Mouse (Mus musculus): ENCODE results near the gene Olfr902. TPM values are rescaled to one million over a fixed set of nuclear protein-coding genes. Genes with fewer than 3 reads are reported as not detected.

Gene Olfr902
- polyA plus RNA-seq, 1 experiment from 2014 or later, result not detected

DNA sequence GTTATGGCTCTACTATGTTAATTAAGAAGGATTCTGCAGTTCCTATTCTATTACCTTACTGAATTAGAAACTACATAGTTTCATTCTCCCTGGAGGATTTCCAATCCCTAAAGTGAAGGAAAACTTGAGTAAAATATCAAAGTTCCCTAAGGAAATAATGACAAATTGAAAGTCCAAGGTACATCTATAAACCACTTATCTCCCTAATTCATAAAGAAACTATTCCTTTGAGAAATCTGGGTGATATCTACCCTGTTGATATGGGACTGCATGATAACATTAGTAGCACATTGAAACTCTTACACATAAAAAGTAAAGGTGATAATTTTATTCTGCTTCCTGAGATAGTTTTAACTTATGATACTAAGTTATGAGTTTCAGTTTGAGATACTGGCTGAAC is 23.4 kb downstream of the Olfr902 start, which contains the start of gene Olfr905:
Olfr905 (plus strand) TSS at position 301 of the 400 bp plus-strand sequence.
- no peak within 1 kb of the TSS for H3K4me3 ChIP-seq (ENCODE audit: low read depth, low read length)
- no peaks in the 10 kb centered on the region for H3K36me3 ChIP-seq (ENCODE audit: insufficient read depth)
- ATAC-seq (ENCODE audit: insufficient read depth) (no peak), DNase-seq (no peak)
- no peak within 1 kb of the TSS for H3K27ac ChIP-seq (ENCODE audit: low read depth)
- no peak for TF ChIP-seq CTCF (IDR thresholded peaks at IDR 0.05; ENCODE audit: low read depth)
- no peak within 1 kb of the TSS for H3K4me2 ChIP-seq
- no peak within 1 kb of the TSS for H3K9ac ChIP-seq
- H3K4me1 ChIP-seq (ENCODE audit: insufficient read depth), result no peaks in the 10 kb centered on the region
- no peaks in the 10 kb centered on the region for H3K9me3 ChIP-seq (ENCODE audit: low read depth, low read length)
- no peaks in the 10 kb centered on the region for H3K27me3 ChIP-seq (ENCODE audit: insufficient read depth, low read length)

DNA sequence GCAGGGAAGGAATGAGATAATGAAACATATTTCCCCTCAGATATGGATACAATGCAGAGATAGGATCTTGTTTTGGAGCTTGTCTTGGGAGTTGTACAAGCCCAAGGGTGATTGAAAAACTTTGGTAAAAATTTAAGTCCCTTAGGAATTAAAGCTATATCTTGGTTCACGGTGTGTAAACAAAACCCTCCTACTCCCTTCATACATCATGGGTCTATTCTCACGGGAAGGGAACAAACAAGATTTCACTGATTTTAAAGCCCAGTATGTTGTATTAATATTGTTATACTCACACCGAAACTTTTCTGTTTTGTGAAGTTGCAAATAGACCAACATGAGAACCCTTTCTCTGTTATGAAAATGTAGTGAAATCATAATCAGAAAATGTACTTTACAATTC is 39.3 kb downstream of the Olfr902 start, which contains the start of gene Olfr906:
Olfr906 (plus strand) TSS at position 301 of the 400 bp plus-strand sequence.
- DNase-seq (no peak), ATAC-seq (ENCODE audit: insufficient read depth) (no peak)
- no peak for TF ChIP-seq CTCF (IDR thresholded peaks at IDR 0.05; ENCODE audit: low read depth)
- no peak within 1 kb of the TSS for H3K9ac ChIP-seq
- H3K27ac ChIP-seq (ENCODE audit: low read depth), result no peak within 1 kb of the TSS
- 81% methylated on average over 3 of the region's 3 CpGs for WGBS
- no peak within 1 kb of the TSS for H3K4me3 ChIP-seq (ENCODE audit: low read depth, low read length)
- H3K4me2 ChIP-seq, result no peak within 1 kb of the TSS
- H3K36me3 ChIP-seq (ENCODE audit: insufficient read depth), result no peaks in the 10 kb centered on the region
- no peaks in the 10 kb centered on the region for H3K27me3 ChIP-seq (ENCODE audit: insufficient read depth, low read length)
- H3K4me1 ChIP-seq (ENCODE audit: insufficient read depth), result no peaks in the 10 kb centered on the region
- H3K9me3 ChIP-seq (ENCODE audit: low read depth, low read length), result no peaks in the 10 kb centered on the region

DNA sequence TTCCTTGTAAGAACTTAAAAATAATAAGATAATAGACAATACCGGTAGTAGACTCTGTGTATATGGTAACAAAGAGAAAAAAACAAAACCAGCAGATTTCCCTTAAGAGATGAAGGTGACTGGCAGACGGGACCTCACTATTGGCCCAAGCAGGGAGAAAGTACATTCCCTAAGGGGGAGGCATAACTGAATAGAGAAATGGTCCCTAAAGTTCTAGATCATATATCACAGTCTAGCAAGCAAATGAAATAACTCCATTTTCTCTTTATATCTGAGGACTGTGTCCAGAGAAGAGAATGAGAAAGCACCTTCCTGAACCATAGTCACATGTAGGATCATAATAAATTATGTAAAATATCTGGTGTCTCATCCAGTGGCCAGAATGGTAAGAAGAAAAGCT is 48.0 kb downstream of the Olfr902 start, which contains the start of gene Olfr907:
Olfr907 (plus strand) TSS at position 301 of the 400 bp plus-strand sequence.
- ATAC-seq (ENCODE audit: insufficient read depth), result no peak
- H3K27me3 ChIP-seq (ENCODE audit: insufficient read depth, low read length), result no peaks in the 10 kb centered on the region
- WGBS, result 80% methylated on average over 2 of the region's 2 CpGs

More for the DNA sequence above, 48.0 kb downstream of the Olfr902 start, which contains the start of gene Olfr907:
- no peak for DNase-seq
- H3K9ac ChIP-seq, result no peak within 1 kb of the TSS
- H3K36me3 ChIP-seq (ENCODE audit: insufficient read depth), result no peaks in the 10 kb centered on the region
- H3K4me3 ChIP-seq (ENCODE audit: low read depth, low read length), result no peak within 1 kb of the TSS
- H3K4me1 ChIP-seq (ENCODE audit: insufficient read depth), result no peaks in the 10 kb centered on the region
- H3K27ac ChIP-seq (ENCODE audit: low read depth), result no peak within 1 kb of the TSS
- no peak for TF ChIP-seq CTCF (IDR thresholded peaks at IDR 0.05; ENCODE audit: low read depth)
- H3K4me2 ChIP-seq, result no peak within 1 kb of the TSS
- no peaks in the 10 kb centered on the region for H3K9me3 ChIP-seq (ENCODE audit: low read depth, low read length)

Other genes with a start within 250 kb of the Olfr902 start
- not detected in 2 replicates for gene Olfr893, start 239.3 kb upstream of the Olfr902 start, polyA plus RNA-seq (2014; fragmentation: Nextera tagmentation; extraction: Ambion mirVana)
- gene Olfr894, start 229.6 kb upstream of the Olfr902 start, polyA plus RNA-seq (2014; fragmentation: Nextera tagmentation; extraction: Ambion mirVana), result not detected in 2 replicates
- gene Olfr143, start 194.9 kb upstream of the Olfr902 start, polyA plus RNA-seq (2014; fragmentation: Nextera tagmentation; extraction: Ambion mirVana), result not detected in 2 replicates
- gene Olfr895, start 179.8 kb upstream of the Olfr902 start, polyA plus RNA-seq (2014; fragmentation: Nextera tagmentation; extraction: Ambion mirVana), result not detected in 2 replicates
- not detected in 2 replicates for gene Olfr896-ps1, start 156.5 kb upstream of the Olfr902 start, polyA plus RNA-seq (2014; fragmentation: Nextera tagmentation; extraction: Ambion mirVana)
- not detected in 2 replicates for gene Olfr25, start 118.6 kb upstream of the Olfr902 start, polyA plus RNA-seq (2014; fragmentation: Nextera tagmentation; extraction: Ambion mirVana)
- gene Olfr898, start 99.2 kb upstream of the Olfr902 start, polyA plus RNA-seq (2014; fragmentation: Nextera tagmentation; extraction: Ambion mirVana), result not detected in 2 replicates
- gene Olfr250, start 80.8 kb upstream of the Olfr902 start, polyA plus RNA-seq (2014; fragmentation: Nextera tagmentation; extraction: Ambion mirVana), result not detected in 2 replicates
- gene Olfr251, start 70.6 kb upstream of the Olfr902 start, polyA plus RNA-seq (2014; fragmentation: Nextera tagmentation; extraction: Ambion mirVana), result not detected in 2 replicates
- gene Olfr147, start 46.0 kb upstream of the Olfr902 start, polyA plus RNA-seq (2014; fragmentation: Nextera tagmentation; extraction: Ambion mirVana), result not detected in 2 replicates
- gene Olfr901, start 18.2 kb upstream of the Olfr902 start, polyA plus RNA-seq (2014; fragmentation: Nextera tagmentation; extraction: Ambion mirVana), result not detected in 2 replicates
- not detected in 2 replicates for gene Olfr904, start 15.5 kb downstream of the Olfr902 start, polyA plus RNA-seq (2014; fragmentation: Nextera tagmentation; extraction: Ambion mirVana)
- gene Olfr905, start 23.5 kb downstream of the Olfr902 start, polyA plus RNA-seq (2014; fragmentation: Nextera tagmentation; extraction: Ambion mirVana), result not detected in 2 replicates
- gene Olfr906, start 39.4 kb downstream of the Olfr902 start, polyA plus RNA-seq (2014; fragmentation: Nextera tagmentation; extraction: Ambion mirVana), result not detected in 2 replicates
- not detected in 2 replicates for gene Olfr907, start 48.1 kb downstream of the Olfr902 start, polyA plus RNA-seq (2014; fragmentation: Nextera tagmentation; extraction: Ambion mirVana)
- not detected in 2 replicates for gene Olfr911-ps1, start 73.9 kb downstream of the Olfr902 start, polyA plus RNA-seq (2014; fragmentation: Nextera tagmentation; extraction: Ambion mirVana)
- not detected in 2 replicates for gene Olfr910, start 90.2 kb downstream of the Olfr902 start, polyA plus RNA-seq (2014; fragmentation: Nextera tagmentation; extraction: Ambion mirVana)
- not detected in 2 replicates for gene Olfr912, start 132.5 kb downstream of the Olfr902 start, polyA plus RNA-seq (2014; fragmentation: Nextera tagmentation; extraction: Ambion mirVana)
- not detected in 2 replicates for gene Olfr913, start 145.1 kb downstream of the Olfr902 start, polyA plus RNA-seq (2014; fragmentation: Nextera tagmentation; extraction: Ambion mirVana)
- not detected in 2 replicates for gene Olfr914, start 157.4 kb downstream of the Olfr902 start, polyA plus RNA-seq (2014; fragmentation: Nextera tagmentation; extraction: Ambion mirVana)
- gene Olfr916, start 212.2 kb downstream of the Olfr902 start, polyA plus RNA-seq (2014; fragmentation: Nextera tagmentation; extraction: Ambion mirVana), result not detected in 2 replicates
- not detected in 2 replicates for gene Olfr917, start 218.2 kb downstream of the Olfr902 start, polyA plus RNA-seq (2014; fragmentation: Nextera tagmentation; extraction: Ambion mirVana)
- not detected in 2 replicates for gene Olfr918, start 226.9 kb downstream of the Olfr902 start, polyA plus RNA-seq (2014; fragmentation: Nextera tagmentation; extraction: Ambion mirVana)

Data from lung, embryonic 14.5 days (tissue).